Mouse (Mus musculus) c-Kit-negative CD71-positive TER-119-positive erythroid progenitor cells, embryonic 14.5 days (primary cell): ENCODE data around the gene Serpine1.
A peak's percentile ranks its signal among the peaks of the same experiment; 100 is the strongest.

ENCODE experiments used
- DNase-seq: peaks from one replicate; pipeline ENCODE4 v3.0.0-alpha.2; 2013; ENCODE audit warnings: low read depth, low spot score

Serpine1 gene

GRCm38 (mm10) chr5:137054873-137055272 lies 17.2 kb downstream of the Serpine1 start:
- no peak for DNase-seq

- DNase-seq: no peak
These were observed 17.8 kb downstream of the Serpine1 start for GRCm38 (mm10) chr5:137054299-137054698.

GRCm38 (mm10) chr5:137051914-137052505 lies 20.1 kb downstream of the Serpine1 start:
- DNase-seq: no peak

- no peak for DNase-seq
These were observed 20.9 kb downstream of the Serpine1 start for GRCm38 (mm10) chr5:137051125-137051524.

- DNase-seq: no peak
These were observed 25.1 kb downstream of the Serpine1 start for GRCm38 (mm10) chr5:137046991-137047390.

- DNase-seq: no peak
These were observed 25.7 kb downstream of the Serpine1 start for GRCm38 (mm10) chr5:137046324-137046718.

- DNase-seq: peak; percentile 68
These were observed 26.4 kb downstream of the Serpine1 start, which contains the start of gene Ap1s1 for GRCm38 (mm10) chr5:137045402-137046323. Gene Ap1s1 (minus strand): TSS chr5:137046135.

GRCm38 (mm10) chr5:137043997-137044396 lies 28.1 kb downstream of the Serpine1 start:
- DNase-seq: no peak

- no peak for DNase-seq
These were observed 30.6 kb downstream of the Serpine1 start for GRCm38 (mm10) chr5:137041442-137041841.

- no peak for DNase-seq
These were observed 32.6 kb downstream of the Serpine1 start for GRCm38 (mm10) chr5:137039453-137039852.

- DNase-seq: no peak
These were observed 35.9 kb downstream of the Serpine1 start for GRCm38 (mm10) chr5:137036211-137036610.

GRCm38 (mm10) chr5:137032641-137033074 lies 39.4 kb downstream of the Serpine1 start:
- peak; percentile 84 for DNase-seq

GRCm38 (mm10) chr5:137032033-137032421 lies 40.0 kb downstream of the Serpine1 start:
- DNase-seq: no peak

GRCm38 (mm10) chr5:137031076-137032032 lies 40.7 kb downstream of the Serpine1 start:
- DNase-seq: no peak

- no peak for DNase-seq
These were observed 41.7 kb downstream of the Serpine1 start for GRCm38 (mm10) chr5:137030416-137030810.

- DNase-seq: peak; percentile 68
These were observed 42.2 kb downstream of the Serpine1 start for GRCm38 (mm10) chr5:137029643-137030415.

GRCm38 (mm10) chr5:137029273-137029585 lies 42.8 kb downstream of the Serpine1 start:
- DNase-seq: no peak

GRCm38 (mm10) chr5:137028561-137029272 lies 43.4 kb downstream of the Serpine1 start:
- DNase-seq: no peak

GRCm38 (mm10) chr5:137026092-137026491 lies 46.0 kb downstream of the Serpine1 start, which contains the start of gene Vgf:
Gene Vgf (plus strand): TSS chr5:137026392.
- no peak for DNase-seq

- peak; percentile 57 for DNase-seq
These were observed 46.9 kb downstream of the Serpine1 start for GRCm38 (mm10) chr5:137025132-137025531.
